ENCODE assay signal across 7 mouse cellular contexts in genomic region chr17:53569829-53570228, GRCm38 (mm10). TPM values are rescaled to one million over a fixed set of nuclear protein-coding genes. Genes with fewer than 3 reads are reported as not detected.
DNase-seq lines count a peak whose midpoint lies in the region; ATAC-seq and TF ChIP-seq lines count a peak whose summit lies in the region.

No protein-coding gene starts in this region.

- TF ChIP-seq RAD21 in MEL (IDR thresholded peaks at IDR 0.05; ENCODE audit: low read depth, low read length): no peak

- H3K79me2 ChIP-seq in MEL (ENCODE audit: control insufficient read depth, insufficient read depth, low read length, poor library complexity) (peaks cover 47% of the 10 kb centered on the region), macrophage (ENCODE audit: inconsistent target) (peaks cover 72% of the 10 kb centered on the region)

- ATAC-seq in erythroid progenitor cell, adult 5-6 weeks (replicated peaks; ENCODE audit: low FRiP score, poor library complexity, severe bottlenecking): peak; percentile 39

- H3K4me3 ChIP-seq in MEL (ENCODE audit: control insufficient read depth in 1 of 2, insufficient read depth in 1 of 2, low read depth in 2 of 2, low read length in 2 of 2) (peak overlapping the region; percentile 55 to 79), macrophage (ENCODE audit: inconsistent target) (peak overlapping the region; percentile 19)
- H3K4me3 ChIP-seq in spleen, adult 2 months (ENCODE audit: extremely low read depth, insufficient read depth, insufficient read length): peak overlapping the region; percentile 49

- peak; percentile 88 for DNase-seq in MEL (ENCODE audit: low read depth, low spot score)
- DNase-seq in adrenal gland, postnatal 25 days: peak; percentile 66
- DNase-seq in heart, postnatal 25 days (ENCODE audit: low spot score): peak; percentile 61
- DNase-seq in layer of hippocampus, adult 8-10 months (ENCODE audit: low spot score in 2 of 2): peak; percentile 22
- DNase-seq in spleen, adult 2 months (ENCODE audit: low read depth in 1 of 2, low spot score in 2 of 2): peak; percentile 70 to 75

- no peaks in the 10 kb centered on the region for H3K27me3 ChIP-seq in MEL (ENCODE audit: control insufficient read depth in 1 of 2, insufficient read depth in 2 of 2, low read length in 2 of 2)
- no peaks in the 10 kb centered on the region for H3K27me3 ChIP-seq in spleen, adult 2 months (ENCODE audit: control insufficient read depth, insufficient read depth, low read length)

- H3K27ac ChIP-seq in MEL (ENCODE audit: control insufficient read depth, low read depth, low read length) (peak overlapping the region; percentile 98), macrophage (peak overlapping the region; percentile 57)
- H3K27ac ChIP-seq in spleen, adult 2 months (ENCODE audit: insufficient read depth, low read length): peak overlapping the region; percentile 93

- intact Hi-C loops in heart, postnatal 25 days (cut with DNase I): loop anchor here (2.0 kb wide), 3 partner anchors 17 to 119 kb away; partner anchors contain the start of genes Rab5a and Sgo1

- no peaks in the 10 kb centered on the region for H3K9me3 ChIP-seq in MEL (replicated peaks; ENCODE audit: insufficient read depth, low read length)

- peaks cover 0 to 8% of the 10 kb centered on the region in 2 experiments; a peak in 3 of 4 replicates for H3K4me1 ChIP-seq in MEL (ENCODE audit: control insufficient read depth in 1 of 2, insufficient read depth in 2 of 2, low read length in 2 of 2)
- H3K4me1 ChIP-seq in spleen, adult 2 months (ENCODE audit: control insufficient read depth, insufficient read depth, insufficient read length): peaks cover 9% of the 10 kb centered on the region

- 7% methylated on average over 6 of the region's 6 CpGs for WGBS in macrophage (ENCODE audit: missing documents)
- 2% methylated on average over 6 of the region's 6 CpGs for WGBS in spleen, adult 2 months

- TF ChIP-seq CTCF in MEL (IDR thresholded peaks at IDR 0.05 in 2 of 3, conservative IDR thresholded peaks at IDR 0.05 in 1 of 3; ENCODE audit: control insufficient read depth in 1 of 3, insufficient read depth in 1 of 3, low read depth in 2 of 3, low read length in 3 of 3, poor library complexity in 1 of 3, severe bottlenecking in 1 of 3): no peak
- no peak for TF ChIP-seq CTCF in spleen, adult 2 months (IDR thresholded peaks at IDR 0.05; ENCODE audit: extremely low read depth, insufficient read depth, insufficient read length, insufficient replicate concordance)

- H3K36me3 ChIP-seq in MEL (ENCODE audit: control insufficient read depth in 1 of 2, insufficient read depth in 2 of 2, low read length in 2 of 2) (peaks cover 0 to 2% of the 10 kb centered on the region in 2 experiments; a peak in 1 of 4 replicates), macrophage (ENCODE audit: inconsistent target) (no peaks in the 10 kb centered on the region)
- H3K36me3 ChIP-seq in spleen, adult 2 months (ENCODE audit: control insufficient read depth, insufficient read depth, low read length): no peaks in the 10 kb centered on the region

- no peak for TF ChIP-seq POLR2A in MEL (IDR thresholded peaks at IDR 0.05; ENCODE audit: control insufficient read depth in 1 of 2, insufficient read depth in 1 of 2, low read depth in 1 of 2, low read length in 2 of 2, poor library complexity in 1 of 2)
- TF ChIP-seq POLR2A in spleen, adult 2 months (IDR thresholded peaks at IDR 0.05; ENCODE audit: low read depth, low read length): no peak

- peak in 1 of 2 experiments; percentile 42; a peak in 1 of 4 replicates for TF ChIP-seq EP300 in MEL (IDR thresholded peaks at IDR 0.05; ENCODE audit: low read depth in 1 of 2, low read length in 2 of 2)

- peak overlapping the region; percentile 66 for H3K9ac ChIP-seq in MEL (ENCODE audit: control insufficient read depth, low read depth, low read length, poor library complexity, severe bottlenecking)

TF ChIP-seq in MEL, 35 proteins besides CTCF, POLR2A, EP300 and RAD21 (continues in another document):
- no peak for TF ChIP-seq POLR2AphosphoS2 (IDR thresholded peaks at IDR 0.05; ENCODE audit: low read length)
- TF ChIP-seq MYC (IDR thresholded peaks at IDR 0.05; ENCODE audit: low read depth, low read length): no peak
- no peak for TF ChIP-seq UBTF (IDR thresholded peaks at IDR 0.05; ENCODE audit: borderline replicate concordance, insufficient read depth, low read depth, low read length)
- no peak for TF ChIP-seq TCF12 (IDR thresholded peaks at IDR 0.05; ENCODE audit: low read depth, low read length)
- TF ChIP-seq TAL1 (IDR thresholded peaks at IDR 0.05; ENCODE audit: low read length): no peak
- no peak for TF ChIP-seq MAX (IDR thresholded peaks at IDR 0.05; ENCODE audit: low read length)
- TF ChIP-seq GATA1 (IDR thresholded peaks at IDR 0.05; ENCODE audit: low read depth, low read length): no peak
- no peak for TF ChIP-seq JUND (IDR thresholded peaks at IDR 0.05; ENCODE audit: low read depth, low read length)
- no peak for TF ChIP-seq ELF1 (IDR thresholded peaks at IDR 0.05; ENCODE audit: low read depth, low read length)
- no peak for TF ChIP-seq SMC3 (IDR thresholded peaks at IDR 0.05; ENCODE audit: low read depth, low read length)
- no peak for TF ChIP-seq NELFE (IDR thresholded peaks at IDR 0.05; ENCODE audit: low read depth, low read length)
- TF ChIP-seq ZC3H11A (IDR thresholded peaks at IDR 0.05; ENCODE audit: low read depth, low read length): no peak
- no peak for TF ChIP-seq KAT2A (conservative IDR thresholded peaks at IDR 0.05; ENCODE audit: low read depth, low read length)
- no peak for TF ChIP-seq CHD1 (IDR thresholded peaks at IDR 0.05; ENCODE audit: low read depth, low read length)
- TF ChIP-seq MAZ (IDR thresholded peaks at IDR 0.05; ENCODE audit: low read depth, low read length): no peak
- TF ChIP-seq BHLHE40 (IDR thresholded peaks at IDR 0.05; ENCODE audit: borderline replicate concordance, low read depth, low read length): peak; percentile 55; the same call in 1 of the 2 replicates
- TF ChIP-seq GABPA (IDR thresholded peaks at IDR 0.05; ENCODE audit: low read depth, low read length): no peak
- peak; percentile 15; the same call in 1 of the 2 replicates for TF ChIP-seq RCOR1 (IDR thresholded peaks at IDR 0.05; ENCODE audit: low read depth, low read length)
- TF ChIP-seq ZMIZ1 (IDR thresholded peaks at IDR 0.05; ENCODE audit: low read depth, low read length): no peak
- no peak for TF ChIP-seq NRF1 (IDR thresholded peaks at IDR 0.05; ENCODE audit: insufficient read depth, low read depth, low read length, poor library complexity, severe bottlenecking)
- TF ChIP-seq ETS1 (IDR thresholded peaks at IDR 0.05; ENCODE audit: low read depth, low read length): peak; percentile 98
- peak; percentile 78 for TF ChIP-seq ZNF384 (IDR thresholded peaks at IDR 0.05; ENCODE audit: low read depth, low read length)
- TF ChIP-seq USF2 (IDR thresholded peaks at IDR 0.05; ENCODE audit: borderline replicate concordance in 1 of 2, insufficient read depth in 1 of 2, low read depth in 1 of 2, low read length in 2 of 2): no peak
- TF ChIP-seq MXI1 (IDR thresholded peaks at IDR 0.05; ENCODE audit: low read depth, low read length): peak; percentile 61; the same call in 1 of the 2 replicates
- no peak for TF ChIP-seq MEF2A (IDR thresholded peaks at IDR 0.05; ENCODE audit: extremely low read depth, insufficient replicate concordance, low read depth, low read length, poor library complexity, severe bottlenecking)
- 0 out of 2 replicates have a peak, but pooled peaks have one; percentile 0 for TF ChIP-seq MAFK (IDR thresholded peaks at IDR 0.05; ENCODE audit: borderline replicate concordance, low read depth, low read length)
- TF ChIP-seq CHD2 (IDR thresholded peaks at IDR 0.05; ENCODE audit: low read length): 0 out of 2 replicates have a peak, but pooled peaks have one; percentile 29
- no peak for TF ChIP-seq POLR2AphosphoS5 (IDR thresholded peaks at IDR 0.05; ENCODE audit: borderline replicate concordance, low read depth, low read length)
- peak; percentile 70 for TF ChIP-seq SIN3A (IDR thresholded peaks at IDR 0.05; ENCODE audit: low read length)
- TF ChIP-seq ZKSCAN1 (IDR thresholded peaks at IDR 0.05; ENCODE audit: low read depth, low read length): no peak
- TF ChIP-seq TBP (IDR thresholded peaks at IDR 0.05; ENCODE audit: low read depth, low read length): no peak
- TF ChIP-seq USF1 (IDR thresholded peaks at IDR 0.05; ENCODE audit: low read depth, low read length): no peak

RNA-seq across cellular contexts. Expression of gene Kat2b, which starts 3.2 kb away (rescaled TPM):
- 6.2 and 6.4 TPM in 2 replicates for total RNA-seq in MEL (2012; rRNA removed)
- 1 to 10 TPM in 1 of 2 experiments, not detected in 1; 7.4 TPM for polyA plus RNA-seq in MEL (2012; ENCODE audit: insufficient read depth in 1 of 2, insufficient read length in 2 of 2, low read depth in 1 of 2, low replicate concordance in 2 of 2, missing spikeins in 1 of 2)
- 63.7 and 97.1 TPM in 2 replicates for total RNA-seq in adrenal gland, postnatal 25 days (2021)
- total RNA-seq in erythroid progenitor cell, adult 5-6 weeks (2015; ENCODE audit: low replicate concordance): 64.5 and 72.1 TPM in 2 replicates
- 29.3 and 63.5 TPM in 2 replicates for total RNA-seq in erythroid progenitor cell, adult 5-6 weeks (2017; ENCODE audit: low replicate concordance)
- total RNA-seq in heart, postnatal 25 days (2021): 10 to 100 TPM; 85.6 TPM
- total RNA-seq in layer of hippocampus, adult 8-10 months (2022): 10 to 100 TPM; 15.4 to 29.7 (median 19.8) TPM
- total RNA-seq in macrophage (2018; cell fraction: chromatin; rRNA removed): 10 to 100 TPM; 11.6 to 74.1 (median 51.0) TPM
- 10 to 100 TPM; 19.6 to 38.4 (median 29.4) TPM for total RNA-seq in macrophage (2018; cell fraction: cytosol; rRNA removed)
- 10 to 100 TPM; 11.3 to 64.2 (median 37.4) TPM for total RNA-seq in macrophage (2018; cell fraction: nucleus; rRNA removed)
- 14.0 to 30.7 TPM (median 17.0 TPM) in 3 replicates for polyA plus RNA-seq in macrophage (2018)
- polyA plus RNA-seq in spleen, adult 2 months (2012; rRNA removed): 5.0 and 5.2 TPM in 2 replicates

RNA-seq across cellular contexts. Expression of gene Pp2d1, which starts 30.6 kb away (rescaled TPM):
- 0.07 and 0.08 TPM in 2 replicates for total RNA-seq in MEL (2012; rRNA removed)
- under 1 TPM in 1 of 2 experiments, not detected in 1; 0.04 TPM for polyA plus RNA-seq in MEL (2012; ENCODE audit: insufficient read depth in 1 of 2, insufficient read length in 2 of 2, low read depth in 1 of 2, low replicate concordance in 2 of 2, missing spikeins in 1 of 2)
- total RNA-seq in adrenal gland, postnatal 25 days (2021): not detected in 2 replicates
- not detected in 2 replicates for total RNA-seq in erythroid progenitor cell, adult 5-6 weeks (2015; ENCODE audit: low replicate concordance)
- total RNA-seq in erythroid progenitor cell, adult 5-6 weeks (2017; ENCODE audit: low replicate concordance): not detected in 2 replicates
- not detected for total RNA-seq in heart, postnatal 25 days (2021)
- not detected for total RNA-seq in layer of hippocampus, adult 8-10 months (2022)
- total RNA-seq in macrophage (2018; cell fraction: chromatin; rRNA removed): not detected
- total RNA-seq in macrophage (2018; cell fraction: cytosol; rRNA removed): not detected
- total RNA-seq in macrophage (2018; cell fraction: nucleus; rRNA removed): not detected
- polyA plus RNA-seq in macrophage (2018): not detected in 3 replicates
- polyA plus RNA-seq in spleen, adult 2 months (2012; rRNA removed): not detected in 2 replicates

Comparison
In these comparisons a context has a peak if more than half of its experiments do, and no peak if none do; other contexts are left out.
1. Peak in every context shown above with its lines: DNase-seq, ATAC-seq, H3K4me3 ChIP-seq and H3K27ac ChIP-seq.
2. DNase-seq: peak in every context shown above with its lines; median percentile 88 in MEL; 72 in spleen, adult 2 months; 66 in adrenal gland, postnatal 25 days; 61 in heart, postnatal 25 days; 22 in layer of hippocampus, adult 8-10 months.